In the genomic region with DNA sequence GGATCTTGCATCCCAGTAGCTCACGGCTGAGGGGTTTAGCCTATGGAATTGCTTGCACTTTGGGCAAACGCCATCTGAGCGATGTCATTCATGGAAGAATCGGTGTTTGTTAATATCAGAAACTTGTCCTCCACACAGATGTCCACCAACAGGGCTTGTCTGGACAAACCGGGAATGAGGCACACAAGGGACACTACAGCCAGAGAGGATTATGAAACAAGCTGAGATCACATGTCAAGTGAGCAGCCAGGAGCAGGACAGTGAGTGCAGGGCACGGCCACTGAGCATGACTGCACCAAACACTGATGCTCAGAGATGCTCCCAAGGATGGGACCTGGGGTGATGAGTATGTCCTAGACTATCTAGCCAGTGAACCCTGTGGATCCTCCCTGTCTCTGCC, we compare ENCODE assay signal across 18 mouse cellular contexts. TPM values are rescaled to one million over a fixed set of nuclear protein-coding genes. Genes with fewer than 3 reads are reported as not detected.
DNase-seq lines count a peak whose midpoint lies in the region; ATAC-seq and TF ChIP-seq lines count a peak whose summit lies in the region.
"Had no signal": no experiment of that assay in that cellular context is flagged by ENCODE, and none has a peak within 500 bp of the region (broad histone marks: within the 10 kb centered on the region; RNA-seq: fewer than 3 reads in every experiment).

No protein-coding gene starts in this region.

- peaks cover 43% of the 10 kb centered on the region for H3K4me1 ChIP-seq in liver, embryonic 15.5 days (replicated peaks)
- no peaks in the 10 kb centered on the region; the same call in 1 of the 2 replicates for H3K4me1 ChIP-seq in liver, embryonic 11.5 days (replicated peaks; ENCODE audit: control insufficient read depth, insufficient read depth, low read length)
- no peaks in the 10 kb centered on the region for H3K4me1 ChIP-seq in kidney, postnatal 0 days (replicated peaks; ENCODE audit: insufficient read depth, low read length)
- no peaks in the 10 kb centered on the region for H3K4me1 ChIP-seq in midbrain, embryonic 11.5 days (ENCODE audit: control insufficient read depth, insufficient read depth, low read length)
- H3K4me1 ChIP-seq: embryonic facial prominence, embryonic 13.5 days; neural tube, embryonic 13.5 days had no signal

- peak overlapping the region; percentile 71 for H3K27ac ChIP-seq in liver, embryonic 15.5 days (replicated peaks)
- H3K27ac ChIP-seq in liver, embryonic 11.5 days (ENCODE audit: low read depth, low read length): no peak overlapping the region
- peak overlapping the region; percentile 69; the same call in 1 of the 2 replicates for H3K27ac ChIP-seq in kidney, postnatal 0 days
- H3K27ac ChIP-seq in midbrain, embryonic 11.5 days (ENCODE audit: low read depth, low read length): no peak overlapping the region
- H3K27ac ChIP-seq: embryonic facial prominence, embryonic 13.5 days; hindbrain, embryonic 12.5 days; neural tube, embryonic 13.5 days had no signal

- H3K9ac ChIP-seq in liver, embryonic 15.5 days: no peak overlapping the region
- no peak overlapping the region for H3K9ac ChIP-seq in liver, embryonic 11.5 days (ENCODE audit: low read depth, low read length)
- no peak overlapping the region for H3K9ac ChIP-seq in kidney, postnatal 0 days (ENCODE audit: low read depth, low read length)
- no peak overlapping the region for H3K9ac ChIP-seq in midbrain, embryonic 11.5 days (ENCODE audit: low read length)
- H3K9ac ChIP-seq: embryonic facial prominence, embryonic 13.5 days; hindbrain, embryonic 12.5 days; neural tube, embryonic 13.5 days had no signal

- intact Hi-C loops in heart, postnatal 25 days (cut with DNase I): loop anchor here (5.0 kb wide), 1 partner anchor 43 kb away; the partner anchor contains the start of gene Dgat2

- TF ChIP-seq CTCF in kidney, postnatal 0 days (IDR thresholded peaks at IDR 0.05; ENCODE audit: low read depth): no peak

- H3K36me3 ChIP-seq in liver, embryonic 15.5 days (replicated peaks): no peaks in the 10 kb centered on the region; the same call in 1 of the 2 replicates
- no peaks in the 10 kb centered on the region for H3K36me3 ChIP-seq in liver, embryonic 11.5 days (ENCODE audit: control insufficient read depth, insufficient read depth, low read length)
- H3K36me3 ChIP-seq in kidney, postnatal 0 days (ENCODE audit: insufficient read depth, low read length): no peaks in the 10 kb centered on the region
- no peaks in the 10 kb centered on the region for H3K36me3 ChIP-seq in midbrain, embryonic 11.5 days (ENCODE audit: control insufficient read depth, insufficient read depth, low read length)
- H3K36me3 ChIP-seq: embryonic facial prominence, embryonic 13.5 days; hindbrain, embryonic 12.5 days; neural tube, embryonic 13.5 days had no signal

- no peak overlapping the region for H3K4me3 ChIP-seq in liver, embryonic 15.5 days (replicated peaks)
- H3K4me3 ChIP-seq in liver, embryonic 11.5 days (ENCODE audit: low read depth, low read length): no peak overlapping the region
- no peak overlapping the region for H3K4me3 ChIP-seq in kidney, postnatal 0 days (replicated peaks; ENCODE audit: low read depth, low read length)
- no peak overlapping the region for H3K4me3 ChIP-seq in midbrain, embryonic 11.5 days (ENCODE audit: low read depth, low read length)
- H3K4me3 ChIP-seq: embryonic facial prominence, embryonic 13.5 days; hindbrain, embryonic 12.5 days; neural tube, embryonic 13.5 days had no signal

- no peaks in the 10 kb centered on the region for H3K9me3 ChIP-seq in liver, embryonic 15.5 days (replicated peaks)
- no peaks in the 10 kb centered on the region for H3K9me3 ChIP-seq in liver, embryonic 11.5 days (ENCODE audit: control insufficient read depth, low read length)
- no peaks in the 10 kb centered on the region for H3K9me3 ChIP-seq in kidney, postnatal 0 days (replicated peaks; ENCODE audit: low read length)
- no peaks in the 10 kb centered on the region for H3K9me3 ChIP-seq in midbrain, embryonic 11.5 days (ENCODE audit: control insufficient read depth, low read length)
- H3K9me3 ChIP-seq: embryonic facial prominence, embryonic 13.5 days; hindbrain, embryonic 12.5 days; neural tube, embryonic 13.5 days had no signal

- DNase-seq in heart, adult 8-10 months (ENCODE audit: low spot score): peak; percentile 60
- no peak for DNase-seq in heart, postnatal 25 days (ENCODE audit: low spot score)
- DNase-seq in liver, embryonic 11.5 days (ENCODE audit: low spot score): no peak
- no peak for DNase-seq in kidney, postnatal 0 days (ENCODE audit: low spot score)
- no peak for DNase-seq in midbrain, embryonic 11.5 days (ENCODE audit: low spot score, missing footprints)
- no peak for DNase-seq in urinary bladder, adult 18-20 months (ENCODE audit: low spot score in 2 of 2)
- DNase-seq: cerebellum, adult 11 months; lung, postnatal 10 days had no signal

- 52% methylated on average over 6 of the region's 6 CpGs for WGBS in liver, embryonic 15.5 days (ENCODE audit: insufficient replicate concordance)
- 78% methylated on average over 6 of the region's 6 CpGs for WGBS in liver, embryonic 11.5 days
- 61% methylated on average over 6 of the region's 6 CpGs for WGBS in kidney, postnatal 0 days
- WGBS in midbrain, embryonic 11.5 days: 84% methylated on average over 6 of the region's 6 CpGs

- H3K4me2 ChIP-seq in liver, embryonic 15.5 days: no peak overlapping the region
- H3K4me2 ChIP-seq in liver, embryonic 11.5 days: no peak overlapping the region
- H3K4me2 ChIP-seq in kidney, postnatal 0 days (ENCODE audit: low read length): no peak overlapping the region
- no peak overlapping the region for H3K4me2 ChIP-seq in midbrain, embryonic 11.5 days
- H3K4me2 ChIP-seq: embryonic facial prominence, embryonic 13.5 days; hindbrain, embryonic 12.5 days; neural tube, embryonic 13.5 days had no signal

- H3K27me3 ChIP-seq in liver, embryonic 15.5 days: no peaks in the 10 kb centered on the region
- no peaks in the 10 kb centered on the region for H3K27me3 ChIP-seq in liver, embryonic 11.5 days (replicated peaks; ENCODE audit: control insufficient read depth, insufficient read depth, low read length)
- no peaks in the 10 kb centered on the region for H3K27me3 ChIP-seq in kidney, postnatal 0 days (ENCODE audit: insufficient read depth, low read length)
- H3K27me3 ChIP-seq in midbrain, embryonic 11.5 days (ENCODE audit: control insufficient read depth, insufficient read depth, low read length): no peaks in the 10 kb centered on the region
- H3K27me3 ChIP-seq: embryonic facial prominence, embryonic 13.5 days; hindbrain, embryonic 12.5 days; neural tube, embryonic 13.5 days had no signal

- ATAC-seq in liver, embryonic 15.5 days (ENCODE audit: insufficient read depth): peak; percentile 33
- no peak for ATAC-seq in liver, embryonic 11.5 days (replicated peaks; ENCODE audit: low FRiP score)
- ATAC-seq in kidney, postnatal 0 days (replicated peaks; ENCODE audit: low FRiP score, low read depth): no peak
- ATAC-seq in midbrain, embryonic 11.5 days (ENCODE audit: low FRiP score): no peak
- ATAC-seq: CD4-positive, CD25-positive, alpha-beta regulatory T cell, adult 4 months had no signal

RNA-seq across cellular contexts. Expression of gene Mogat2, which starts 13.0 kb away (rescaled TPM):
- not detected for total RNA-seq in heart, adult 8-10 months (2022)
- total RNA-seq in heart, postnatal 25 days (2021): not detected
- 30.7 and 30.9 TPM in 2 replicates for polyA plus RNA-seq in liver, embryonic 15.5 days (2015; fragmentation: Nextera tagmentation; extraction: Ambion mirVana)
- polyA plus RNA-seq in liver, embryonic 11.5 days (2014; fragmentation: Nextera tagmentation; extraction: Ambion mirVana): 37.8 and 42.2 TPM in 2 replicates
- polyA plus RNA-seq in kidney, postnatal 0 days (2015; fragmentation: Nextera tagmentation; extraction: Ambion mirVana): 18.3 and 21.8 TPM in 2 replicates
- polyA plus RNA-seq in midbrain, embryonic 11.5 days (2014; fragmentation: Nextera tagmentation; extraction: Ambion mirVana): 10.1 and 13.0 TPM in 2 replicates
- total RNA-seq: layer of hippocampus, postnatal 10 days; MEL; monocyte, adult 5-6 weeks had no signal
- polyA plus RNA-seq: CD4-positive, CD25-positive, alpha-beta regulatory T cell, adult 4 months had no signal

RNA-seq across cellular contexts. Expression of gene Map6, which starts 41.8 kb away (rescaled TPM):
- 1 to 10 TPM; 3.0 to 5.1 (median 3.6) TPM for total RNA-seq in heart, adult 8-10 months (2022)
- 1 to 10 TPM; 3.0 to 4.4 TPM for total RNA-seq in heart, postnatal 25 days (2021)
- 0.12 and 0.18 TPM in 2 replicates for polyA plus RNA-seq in liver, embryonic 15.5 days (2015; fragmentation: Nextera tagmentation; extraction: Ambion mirVana)
- polyA plus RNA-seq in liver, embryonic 11.5 days (2014; fragmentation: Nextera tagmentation; extraction: Ambion mirVana): 0.32 and 0.69 TPM in 2 replicates
- 1.7 and 1.8 TPM in 2 replicates for polyA plus RNA-seq in kidney, postnatal 0 days (2015; fragmentation: Nextera tagmentation; extraction: Ambion mirVana)
- polyA plus RNA-seq in midbrain, embryonic 11.5 days (2014; fragmentation: Nextera tagmentation; extraction: Ambion mirVana): 38.8 and 43.1 TPM in 2 replicates
- total RNA-seq: common myeloid progenitor, adult 5-6 weeks; granulocyte monocyte progenitor cell, adult 5-6 weeks; MEL; monocyte, adult 5-6 weeks had no signal

RNA-seq across cellular contexts. Expression of gene Dgat2, which starts 42.9 kb away (rescaled TPM):
- 100 to 1,000 TPM; 341 to 454 (median 381) TPM for total RNA-seq in heart, adult 8-10 months (2022)
- 100 to 1,000 TPM; 272 to 339 TPM for total RNA-seq in heart, postnatal 25 days (2021)
- 137 and 174 TPM in 2 replicates for polyA plus RNA-seq in liver, embryonic 15.5 days (2015; fragmentation: Nextera tagmentation; extraction: Ambion mirVana)
- polyA plus RNA-seq in liver, embryonic 11.5 days (2014; fragmentation: Nextera tagmentation; extraction: Ambion mirVana): 59.9 and 60.1 TPM in 2 replicates
- 53.1 and 57.3 TPM in 2 replicates for polyA plus RNA-seq in kidney, postnatal 0 days (2015; fragmentation: Nextera tagmentation; extraction: Ambion mirVana)
- 8.7 and 9.8 TPM in 2 replicates for polyA plus RNA-seq in midbrain, embryonic 11.5 days (2014; fragmentation: Nextera tagmentation; extraction: Ambion mirVana)

Comparison
In these comparisons a context has a peak if more than half of its experiments do, and no peak if none do; other contexts are left out.
1. H3K27ac ChIP-seq: peak in liver, embryonic 15.5 days (single experiment) and kidney, postnatal 0 days (single experiment); none in liver, embryonic 11.5 days (single experiment) and midbrain, embryonic 11.5 days (single experiment).
2. RNA of gene Map6, which starts 41.8 kb away (polyA plus RNA-seq): 38.8 to 43.1 TPM in midbrain, embryonic 11.5 days; 1.7 to 1.8 TPM in kidney, postnatal 0 days, 0.32 to 0.69 TPM in liver, embryonic 11.5 days and 0.12 to 0.18 TPM in liver, embryonic 15.5 days; every median in the first group is over 10 times any median in the second.